Mouse (Mus musculus): ENCODE data around the gene Ptprn2.

Gene Ptprn2

DNA sequence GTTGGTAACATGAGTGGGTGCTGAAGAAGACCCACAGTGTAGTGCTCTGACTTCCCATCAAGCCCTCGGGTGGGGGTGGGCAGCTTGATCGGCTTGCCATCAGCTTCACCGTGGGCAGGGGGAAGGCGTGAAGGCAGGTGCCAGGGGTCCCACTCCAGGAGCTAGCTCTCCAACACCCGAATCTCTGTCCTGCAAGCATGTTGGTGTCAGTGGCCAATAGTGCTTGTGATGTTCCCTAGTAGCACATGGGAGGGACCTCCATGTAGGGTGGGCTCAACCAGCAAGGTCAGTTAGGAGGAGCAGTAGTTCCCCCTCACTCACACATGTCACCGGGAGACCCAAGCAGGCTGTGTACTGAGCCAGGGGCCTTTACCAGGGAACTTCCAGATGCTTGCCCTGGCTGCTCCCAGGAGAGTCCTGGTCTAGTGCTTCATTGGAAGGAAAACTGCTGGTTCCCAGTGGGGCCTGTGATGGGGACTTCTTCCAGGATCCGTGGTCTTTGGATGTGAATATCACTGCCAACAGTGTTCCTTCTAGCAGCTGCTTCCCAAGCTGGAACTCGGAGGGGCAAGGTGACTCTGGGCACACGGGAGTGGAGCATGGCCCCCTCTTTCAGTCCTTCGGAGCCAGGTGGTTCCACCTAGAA is 569.5 kb downstream of the Ptprn2 start:
- DNase-seq (ENCODE audit: low read depth), result no peak

DNA sequence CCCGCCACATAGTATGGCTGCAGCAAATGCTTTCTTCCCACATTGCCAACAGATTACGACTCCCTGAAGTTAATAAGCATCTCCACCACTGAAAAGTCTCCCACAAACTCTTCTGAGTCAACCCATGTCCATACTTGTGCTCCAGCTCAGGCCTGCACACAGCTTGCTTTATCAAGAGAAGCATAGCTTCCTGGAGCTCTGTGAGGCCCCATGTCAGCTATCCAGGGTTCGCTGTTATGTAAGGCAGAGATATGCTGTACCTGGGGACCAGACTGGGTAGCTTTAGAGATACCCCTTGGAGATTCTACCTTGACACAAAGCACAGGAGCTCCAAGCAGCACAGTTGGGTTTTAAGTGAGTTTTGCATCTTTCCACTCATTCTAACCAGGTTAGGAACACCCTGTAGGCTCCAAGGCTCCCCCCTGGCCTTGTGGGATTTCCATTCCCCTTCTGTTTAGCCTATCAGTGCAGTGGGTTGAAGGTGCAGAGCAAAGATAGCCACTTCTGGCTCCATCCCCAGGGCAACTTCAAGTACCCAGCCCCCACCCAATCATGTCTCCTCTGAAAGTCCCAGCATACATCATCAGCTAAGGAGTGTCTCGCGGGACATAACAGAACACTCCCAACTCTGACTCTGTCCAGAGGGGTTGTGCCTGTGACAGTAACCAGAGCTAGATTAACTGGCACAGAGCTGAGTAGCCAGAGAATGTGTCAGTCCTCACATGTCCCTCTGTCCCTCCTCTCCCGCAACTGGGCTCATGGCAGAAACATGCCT is 572.9 kb downstream of the Ptprn2 start:
- DNase-seq (ENCODE audit: low read depth), result no peak

DNA sequence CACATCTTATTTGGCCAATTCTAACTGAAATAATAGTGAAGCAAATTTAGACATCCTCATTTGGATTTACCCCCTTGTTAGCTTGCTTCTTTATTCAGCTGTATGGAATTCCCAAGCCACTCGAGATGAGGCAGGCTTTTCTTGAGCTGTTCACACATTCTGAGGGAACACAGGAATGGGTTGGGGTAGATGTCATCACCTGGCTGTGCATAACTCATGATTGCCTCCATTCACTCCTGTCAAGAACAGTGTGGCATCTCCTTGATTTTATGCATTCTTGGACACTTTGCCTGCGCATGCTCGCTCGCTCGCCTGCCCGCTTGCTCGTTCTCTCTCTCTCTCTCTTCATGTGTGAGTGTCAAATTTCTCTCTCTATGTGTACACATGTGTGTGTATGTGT is 573.5 kb downstream of the Ptprn2 start:
- DNase-seq (ENCODE audit: low read depth), result no peak

DNA sequence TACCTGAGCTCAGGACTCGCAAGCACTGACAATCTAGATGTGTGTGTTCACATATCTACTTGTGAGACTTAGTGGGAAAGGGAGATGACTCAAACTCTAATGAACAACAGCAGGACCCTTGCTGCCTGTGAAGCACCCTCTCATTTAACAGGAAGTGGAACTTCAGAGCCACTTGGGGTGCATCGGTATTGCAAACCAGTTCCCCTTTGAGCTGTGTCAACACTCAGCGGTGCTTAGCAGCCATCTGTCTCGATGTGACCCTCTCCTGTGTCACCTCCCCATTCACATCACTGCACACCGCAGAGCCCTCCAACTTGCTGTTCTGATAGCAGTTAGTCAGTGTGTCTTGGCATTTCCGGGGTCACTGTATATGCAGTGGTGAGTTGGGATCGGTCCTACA is 592.1 kb downstream of the Ptprn2 start:
- no peak for DNase-seq (ENCODE audit: low read depth)

DNA sequence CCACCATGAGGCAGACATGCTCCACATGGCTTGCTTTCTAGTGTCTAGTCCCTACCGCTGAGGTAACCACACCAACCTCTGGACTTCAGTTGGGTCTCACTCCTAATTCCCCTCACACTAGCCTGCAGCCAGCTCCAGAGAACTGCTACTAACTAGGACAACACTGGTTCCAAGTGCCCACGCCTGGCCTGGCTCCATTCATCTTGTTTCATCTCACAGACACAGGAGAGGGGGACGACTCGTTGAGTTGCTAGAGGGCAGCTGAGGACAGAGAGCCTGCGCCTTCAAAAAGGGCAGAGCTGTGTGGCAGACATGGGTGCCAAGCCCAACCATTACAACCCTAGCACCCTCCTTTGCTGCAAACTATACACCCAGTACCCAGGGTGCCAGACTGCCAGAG is 593.4 kb downstream of the Ptprn2 start:
- no peak for DNase-seq (ENCODE audit: low read depth)

DNA sequence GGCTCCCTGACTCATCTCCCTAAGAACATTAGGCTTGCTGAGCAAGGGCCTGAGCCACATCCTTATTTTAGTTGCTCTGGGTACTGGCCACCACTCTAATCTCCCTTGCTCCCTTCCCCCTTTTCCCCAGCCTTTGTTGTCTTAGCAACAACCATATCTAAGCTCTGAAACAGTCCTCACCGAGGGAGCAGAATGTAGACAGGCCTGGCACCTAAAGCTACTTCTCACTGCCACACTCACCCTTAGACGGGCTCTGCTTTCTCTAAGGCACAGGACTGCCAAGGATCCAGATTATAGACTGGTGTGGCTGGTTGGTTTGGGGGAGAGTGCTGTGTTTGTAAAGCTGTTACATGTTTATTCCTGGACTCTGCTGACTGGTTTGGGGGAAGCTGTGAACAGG is 594.2 kb downstream of the Ptprn2 start:
- DNase-seq (ENCODE audit: low read depth), result no peak

DNA sequence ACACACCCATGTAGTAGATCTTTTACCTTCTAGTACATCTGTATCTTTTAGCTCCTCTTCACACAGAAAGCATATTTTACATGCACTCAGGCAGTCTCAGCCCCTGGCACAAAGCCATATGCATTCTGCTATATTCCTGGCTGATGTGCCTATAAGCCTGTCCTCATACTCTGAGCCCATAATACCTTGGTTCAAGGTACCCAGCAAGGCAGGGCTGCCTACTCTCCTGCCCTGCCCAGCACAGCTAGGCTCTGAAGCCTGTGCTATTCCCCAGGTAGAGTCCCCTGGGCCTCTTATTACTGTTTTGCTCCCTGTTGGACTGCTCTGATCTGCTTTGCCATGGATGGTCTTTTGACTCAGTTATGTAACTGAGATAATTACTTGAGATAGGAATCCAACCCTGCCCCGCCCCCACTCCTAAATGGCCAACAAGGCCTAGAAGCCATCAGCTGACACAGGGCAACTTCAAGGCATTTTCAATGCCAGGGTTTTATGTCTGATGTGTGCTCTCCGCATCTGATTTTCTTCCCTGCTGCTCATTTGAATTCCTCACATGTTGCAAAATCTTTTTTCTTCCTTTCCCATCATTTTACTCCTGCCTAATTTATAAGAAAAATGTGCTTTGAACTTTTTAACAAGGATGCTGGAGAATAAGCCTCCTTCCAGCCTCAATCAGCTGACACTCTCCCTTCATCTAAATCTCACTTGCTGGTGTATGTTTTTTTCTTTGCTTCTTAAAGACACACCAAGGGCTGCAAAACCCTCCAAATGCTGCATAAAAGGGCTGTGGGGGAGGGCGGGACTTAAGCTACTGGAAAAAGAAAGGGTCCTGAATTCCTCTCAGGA is 598.6 kb downstream of the Ptprn2 start:
- no peak for DNase-seq (ENCODE audit: low read depth)

DNA sequence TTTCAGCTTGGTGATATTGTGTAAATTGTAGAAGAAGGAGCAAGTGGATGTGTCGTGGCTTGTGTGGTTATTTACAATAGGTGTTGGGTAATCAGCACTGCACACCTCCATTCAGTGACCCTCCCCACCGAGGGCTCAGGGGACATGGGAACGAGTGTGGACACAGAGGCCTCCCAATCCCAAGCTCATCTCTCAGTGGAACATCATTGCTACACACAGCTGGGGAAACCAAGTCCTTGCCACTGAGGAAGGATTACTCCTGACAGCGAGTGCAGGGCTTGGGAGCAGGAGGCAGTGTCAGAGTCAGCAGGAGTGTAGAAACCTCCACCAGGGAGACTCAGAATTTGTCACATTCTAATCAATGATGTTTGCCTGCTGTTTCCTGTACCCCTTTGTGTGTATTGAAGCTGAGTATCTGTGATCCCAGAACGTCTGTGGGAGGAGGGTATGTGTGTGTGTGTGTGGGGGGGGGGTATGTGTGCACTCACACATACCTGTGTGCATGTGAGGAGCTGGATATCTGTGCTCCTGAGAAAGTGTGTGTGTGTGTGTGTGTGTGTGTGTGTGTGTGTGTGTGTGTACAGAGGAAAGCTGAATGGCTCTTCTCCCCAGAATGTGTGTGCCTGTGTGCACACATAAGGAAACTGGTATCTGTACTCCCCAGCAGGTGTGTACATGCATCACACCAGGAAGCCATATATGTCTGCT is 599.3 kb downstream of the Ptprn2 start:
- DNase-seq (ENCODE audit: low read depth), result no peak

DNA sequence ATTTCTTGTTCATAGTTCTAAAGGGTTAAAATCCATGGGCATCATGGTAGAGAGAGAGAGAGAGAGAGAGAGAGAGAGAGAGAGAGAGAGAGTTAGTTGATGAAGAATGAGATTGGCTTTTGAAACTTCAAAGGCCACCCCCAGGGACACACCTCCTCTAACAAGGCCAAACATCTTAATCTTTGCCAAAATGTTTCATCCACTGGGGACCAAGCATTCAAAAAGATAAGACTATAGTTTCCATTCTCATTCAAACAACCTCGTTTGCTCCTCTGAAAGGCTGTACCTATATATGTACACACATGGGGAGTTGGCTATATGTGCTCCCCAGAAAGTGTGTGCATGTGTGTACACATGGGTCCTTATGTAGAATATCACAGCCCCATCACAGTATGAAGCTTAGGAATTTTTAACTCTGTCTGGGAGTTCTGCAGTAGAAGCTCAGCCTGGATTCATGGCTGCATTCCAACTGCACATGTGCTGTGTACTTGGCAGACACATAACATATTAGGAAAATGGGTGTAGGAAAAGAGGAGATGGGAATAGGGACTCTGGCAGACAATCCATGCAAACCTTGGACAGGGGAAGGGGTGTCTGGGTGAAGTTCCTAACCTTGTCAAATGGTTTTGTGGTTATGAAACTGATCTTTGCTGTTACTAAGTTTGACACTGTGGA is 600.3 kb downstream of the Ptprn2 start:
- DNase-seq (ENCODE audit: low read depth), result no peak

DNA sequence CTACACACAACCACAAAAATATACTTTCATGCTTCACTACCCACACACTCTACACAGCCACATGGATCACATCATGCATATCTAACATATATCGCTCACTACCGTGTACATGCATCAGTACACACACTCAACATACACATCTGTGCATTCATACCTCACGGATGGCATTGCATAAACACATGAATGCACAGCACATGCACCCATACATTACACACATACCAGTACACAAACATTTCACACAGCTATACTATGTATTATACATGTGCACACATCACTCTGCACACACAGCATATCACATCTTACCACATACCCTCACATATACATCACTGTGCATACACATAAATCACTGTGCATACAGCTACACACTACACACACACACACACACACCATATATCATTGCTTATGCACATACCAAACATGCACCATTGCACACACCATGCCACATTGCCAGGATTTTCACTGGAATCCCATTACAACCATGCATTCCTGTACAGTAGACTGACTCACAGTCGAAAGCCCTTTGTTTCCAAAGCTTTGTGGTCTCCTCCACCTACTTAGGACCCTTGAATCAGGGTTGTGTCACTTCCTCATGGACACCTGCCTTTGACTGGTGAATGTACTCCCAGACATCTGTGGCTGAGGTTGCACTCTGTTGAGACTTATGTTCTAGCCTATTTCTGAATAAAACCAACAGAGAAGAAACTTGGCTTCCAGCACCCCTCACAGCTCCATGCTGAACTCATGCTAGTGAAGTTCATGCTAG is 607.0 kb downstream of the Ptprn2 start:
- DNase-seq (ENCODE audit: low read depth), result no peak

DNA sequence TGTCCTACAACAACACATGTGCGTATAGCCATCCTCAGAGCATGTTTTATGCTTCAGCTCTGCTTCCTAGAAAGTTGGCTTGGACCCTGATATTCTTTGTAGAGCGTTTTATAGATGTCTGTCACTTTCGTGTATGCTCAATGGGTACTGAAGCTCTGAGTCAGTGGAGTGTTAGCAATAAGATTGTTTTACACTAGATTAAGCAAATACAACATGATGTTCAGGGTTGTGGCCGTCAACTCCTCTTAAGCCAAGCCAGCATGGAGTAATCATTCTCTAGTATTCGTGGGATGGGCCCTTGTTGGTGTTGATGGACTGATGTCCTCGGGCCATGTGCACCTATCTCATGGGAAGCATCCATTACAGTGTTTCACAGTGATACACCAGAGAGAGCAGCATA is 610.4 kb downstream of the Ptprn2 start:
- no peak for DNase-seq (ENCODE audit: low read depth)

DNA sequence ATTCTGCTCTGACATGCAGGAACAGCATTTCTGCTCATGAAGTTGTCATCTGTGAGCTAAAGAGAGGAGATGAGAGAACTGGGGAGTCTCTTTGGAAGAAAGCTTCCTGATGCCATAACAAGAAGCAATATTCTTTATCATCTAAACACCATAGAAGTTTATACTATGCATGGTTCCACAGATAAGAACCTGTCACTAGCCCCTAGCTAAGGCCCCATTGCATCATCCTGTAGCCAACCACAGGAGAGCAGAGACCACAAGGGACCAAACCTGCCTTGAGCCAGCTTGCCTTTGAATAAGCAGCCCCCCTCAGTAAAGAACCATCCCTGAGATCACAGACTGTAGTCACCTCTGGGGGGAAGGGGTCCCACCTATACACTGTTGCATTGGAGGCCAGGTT is 612.8 kb downstream of the Ptprn2 start:
- DNase-seq (ENCODE audit: low read depth), result no peak

DNA sequence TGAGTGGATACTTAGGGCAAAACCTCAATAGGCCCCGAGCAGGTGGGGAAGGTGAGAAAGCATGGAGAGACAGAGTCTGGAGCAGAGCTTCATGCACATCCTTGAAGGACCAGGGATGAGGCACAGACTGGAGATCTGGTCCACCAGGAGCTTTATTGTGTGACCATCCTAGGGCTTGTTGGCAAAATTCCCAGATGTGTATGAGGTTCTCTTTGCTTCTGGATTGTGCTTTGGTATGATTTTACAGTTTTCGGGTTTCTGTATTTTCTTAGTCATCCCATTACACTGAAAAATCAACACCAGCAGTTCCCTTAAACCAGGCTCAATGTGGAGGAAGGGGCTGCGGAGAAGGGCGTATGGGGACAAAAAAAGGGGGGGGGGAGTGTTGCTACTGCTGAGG is 621.2 kb downstream of the Ptprn2 start:
- no peak for DNase-seq (ENCODE audit: low read depth)

DNA sequence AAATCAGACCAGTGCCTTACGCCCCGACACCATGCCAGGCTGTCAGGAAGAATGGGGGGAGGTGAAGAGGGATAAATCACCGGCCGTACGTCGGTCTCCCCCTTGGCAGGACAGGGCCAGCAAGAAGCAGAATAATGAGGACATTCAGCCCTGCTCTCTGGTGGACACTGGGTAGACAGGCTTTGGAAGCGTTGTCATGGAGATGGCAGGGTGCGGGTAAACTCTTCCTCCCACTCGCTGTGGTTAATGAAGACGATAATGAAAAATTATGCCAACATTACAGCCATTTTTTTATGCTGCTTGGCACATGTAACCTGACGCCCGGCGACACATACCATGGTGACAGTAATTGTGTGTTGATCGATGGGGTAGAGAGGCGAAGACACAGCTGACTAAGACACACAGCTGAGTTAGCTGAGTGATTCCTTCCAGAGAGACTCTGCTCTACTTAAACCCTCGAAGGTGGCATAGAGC is 621.7 kb downstream of the Ptprn2 start:
- no peak for DNase-seq (ENCODE audit: low read depth)

DNA sequence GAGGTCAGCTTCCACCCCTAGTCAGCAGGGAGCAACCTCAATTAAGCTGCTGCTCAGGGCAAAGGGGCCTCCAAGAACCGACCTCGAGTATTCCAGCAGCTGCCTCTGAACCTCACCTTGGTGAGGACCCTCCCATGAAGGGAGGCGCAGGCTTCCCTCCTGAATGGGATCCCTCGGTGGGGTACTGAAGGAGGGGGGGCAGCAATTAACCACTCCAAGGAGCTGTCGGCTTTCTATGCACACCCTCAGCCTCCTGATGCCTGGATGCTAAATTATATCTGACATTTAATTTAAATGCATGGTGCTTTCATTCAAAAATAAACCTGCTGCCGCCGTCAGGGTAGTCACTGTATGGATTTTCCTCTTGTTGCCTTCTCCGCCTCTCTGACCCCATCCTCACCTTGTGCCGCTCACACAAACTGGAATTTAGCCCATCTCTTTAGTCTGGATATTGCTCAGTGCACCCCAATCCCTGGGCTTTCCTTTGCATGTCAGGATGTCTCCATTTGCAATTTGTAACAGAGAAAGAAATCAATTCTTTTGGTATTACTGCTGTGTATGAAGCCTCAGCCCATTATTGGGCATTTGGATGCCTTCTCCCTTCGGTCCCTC is 629.8 kb downstream of the Ptprn2 start:
- DNase-seq (ENCODE audit: low read depth), result no peak

DNA sequence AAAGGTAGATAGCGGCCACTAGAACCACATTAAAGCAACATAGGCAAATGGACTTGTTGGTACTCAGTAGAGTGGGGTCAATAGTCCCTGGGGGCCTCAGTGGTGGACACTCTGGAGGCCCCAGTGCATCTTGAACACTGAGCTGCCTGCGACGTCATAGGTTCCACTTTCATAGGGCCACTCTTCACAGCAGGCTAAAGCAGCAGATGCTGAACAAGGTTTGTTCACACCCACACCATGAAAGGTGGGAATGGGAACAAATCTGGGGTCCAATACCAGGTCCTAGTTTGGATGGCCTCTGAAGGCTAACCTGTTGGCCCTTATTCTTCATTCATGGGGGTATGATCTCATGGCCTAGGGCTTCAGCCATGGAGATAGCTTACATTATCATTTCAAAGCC is 641.6 kb downstream of the Ptprn2 start:
- DNase-seq (ENCODE audit: low read depth), result no peak

DNA sequence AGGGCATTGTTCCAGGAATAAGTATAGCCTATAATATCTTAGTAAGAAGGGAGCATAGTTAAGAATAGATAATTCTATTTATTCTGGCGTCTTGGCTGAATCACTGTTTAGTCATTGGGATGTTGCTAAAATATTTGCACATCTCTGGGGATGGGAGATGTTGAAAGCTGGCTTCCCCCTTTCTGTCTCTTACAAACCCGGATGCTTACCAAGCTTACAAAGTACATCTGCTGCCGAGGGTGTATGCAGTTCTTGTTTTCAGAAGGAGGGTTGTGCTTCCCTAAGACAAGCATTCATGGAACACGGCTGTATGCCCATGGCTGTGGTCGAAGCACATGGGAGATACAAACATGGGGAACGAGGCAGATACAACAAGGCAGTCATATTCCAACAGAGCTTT is 642.0 kb downstream of the Ptprn2 start:
- no peak for DNase-seq (ENCODE audit: low read depth)

DNA sequence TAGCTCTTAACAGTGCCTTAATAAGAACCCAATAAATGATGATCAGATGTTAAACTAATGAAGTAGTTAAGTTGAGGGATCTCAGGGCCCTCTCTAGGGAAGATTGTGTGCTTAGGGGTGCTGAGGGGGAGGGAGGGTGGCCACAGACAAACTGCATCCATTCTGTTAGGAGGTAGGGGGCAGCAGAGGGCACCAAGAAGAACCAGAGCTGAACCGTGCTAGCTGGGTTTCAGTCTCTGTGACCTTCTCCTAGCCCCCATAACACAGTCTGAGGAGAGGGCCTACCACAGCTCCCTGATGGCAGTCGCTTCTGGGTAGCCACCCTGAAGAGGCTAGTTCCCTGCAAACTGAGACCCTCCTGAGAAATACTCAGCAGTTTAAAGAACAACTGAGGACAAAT is 646.6 kb downstream of the Ptprn2 start:
- no peak for DNase-seq (ENCODE audit: low read depth)

DNA sequence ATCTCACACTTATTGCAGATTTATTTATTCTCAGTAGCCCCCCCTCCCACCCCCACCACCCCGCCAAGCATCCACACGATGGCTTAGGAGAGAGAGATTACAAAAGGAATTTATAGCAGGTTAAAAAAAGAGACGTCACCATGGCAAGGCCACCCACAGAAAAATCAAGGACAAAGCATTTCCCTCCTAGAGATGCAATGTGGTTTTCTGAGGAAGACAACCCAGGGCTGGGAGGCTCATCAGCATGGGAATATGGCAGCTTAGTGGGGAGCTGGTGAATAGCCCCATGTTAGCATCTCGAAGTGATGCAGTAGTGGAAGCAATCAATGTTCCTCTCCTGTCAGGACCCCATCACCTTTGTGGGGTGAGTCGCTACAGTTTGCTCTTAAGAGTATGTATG is 649.7 kb downstream of the Ptprn2 start:
- no peak for DNase-seq (ENCODE audit: low read depth)

DNA sequence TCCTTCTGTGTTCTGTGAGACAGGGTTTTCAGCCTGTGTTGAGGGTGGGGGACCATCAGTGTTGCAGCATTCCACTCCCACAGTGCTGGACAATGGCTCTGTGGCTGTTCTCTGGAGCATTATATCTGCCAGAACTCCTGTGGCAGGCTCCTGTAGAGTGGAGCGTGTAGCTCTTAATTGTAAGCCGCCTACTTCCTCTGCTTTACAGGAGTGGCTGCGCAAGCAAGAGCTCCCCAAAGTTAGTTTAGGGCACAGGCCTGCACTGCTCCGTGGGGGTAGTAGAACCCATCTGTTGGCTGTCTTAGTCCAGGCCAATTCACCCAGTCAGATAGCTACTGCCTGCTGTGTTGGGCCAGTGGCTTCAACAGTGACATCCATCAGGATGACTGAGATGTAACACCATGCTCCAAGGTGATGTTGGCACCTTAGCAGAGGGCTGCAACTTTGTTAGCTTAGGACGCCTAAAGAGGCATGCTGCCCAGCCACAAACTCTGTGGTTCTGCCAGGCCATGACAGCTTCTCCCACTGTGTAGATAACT is 651.0 kb downstream of the Ptprn2 start:
- DNase-seq (ENCODE audit: low read depth), result no peak
